Comparison of ENCODE assay signal across 9 mouse cellular contexts in genomic region chr1:172482518-172483360, GRCm38 (mm10). TPM values are rescaled to one million over a fixed set of nuclear protein-coding genes. Genes with fewer than 3 reads are reported as not detected.
DNase-seq lines count a peak whose midpoint lies in the region; ATAC-seq lines count a peak whose summit lies in the region.
"Had no signal": no experiment of that assay in that cellular context is flagged by ENCODE, and none has a peak within 500 bp of the region (broad histone marks: within the 10 kb centered on the region; RNA-seq: fewer than 3 reads in every experiment).

No protein-coding gene starts in this region.

- H3K9ac ChIP-seq in intestine, embryonic 16.5 days (ENCODE audit: low read depth, low read length) = peak overlapping the region; percentile 70

- peak overlapping the region; percentile 73 for H3K4me2 ChIP-seq in intestine, embryonic 16.5 days (ENCODE audit: low read depth, low read length)

- peak; percentile 25 to 34 for DNase-seq in cerebellum, postnatal 10 days
- DNase-seq in cerebellum, adult 11-12 months = no peak
- peak; percentile 40 for DNase-seq in embryonic facial prominence, embryonic 10.5 days (ENCODE audit: low spot score)
- peak; percentile 36 for DNase-seq in midbrain, embryonic 10.5 days (ENCODE audit: low spot score)
- DNase-seq in frontal cortex, adult 2 months (ENCODE audit: extremely low spot score in 1 of 2, low spot score in 1 of 2) = no peak
- DNase-seq in frontal cortex, postnatal 25 days (ENCODE audit: low spot score in 2 of 2) = no peak

- H3K4me3 ChIP-seq in embryonic facial prominence, embryonic 10.5 days = peak overlapping the region; percentile 71
- H3K4me3 ChIP-seq in intestine, embryonic 16.5 days (ENCODE audit: low read length) = peak overlapping the region; percentile 63
- H3K4me3 ChIP-seq in midbrain, embryonic 10.5 days = peak overlapping the region; percentile 79

- peak; percentile 51 for ATAC-seq in intestine, embryonic 16.5 days
- no peak for ATAC-seq in CD4-positive, CD25-positive, alpha-beta regulatory T cell, adult 4 months

- H3K27me3 ChIP-seq in embryonic facial prominence, embryonic 10.5 days (replicated peaks; ENCODE audit: low read depth, poor library complexity, severe bottlenecking) = peaks cover 12% of the 10 kb centered on the region
- H3K27me3 ChIP-seq in intestine, embryonic 16.5 days (replicated peaks; ENCODE audit: control insufficient read depth, insufficient read depth, low read length) = no peaks in the 10 kb centered on the region
- peaks cover 23% of the 10 kb centered on the region for H3K27me3 ChIP-seq in midbrain, embryonic 10.5 days (ENCODE audit: low read depth, poor library complexity, severe bottlenecking)

- H3K9me3 ChIP-seq in embryonic facial prominence, embryonic 10.5 days = no peaks in the 10 kb centered on the region
- no peaks in the 10 kb centered on the region for H3K9me3 ChIP-seq in intestine, embryonic 16.5 days (ENCODE audit: control insufficient read depth, low read length)
- no peaks in the 10 kb centered on the region for H3K9me3 ChIP-seq in midbrain, embryonic 10.5 days (replicated peaks)

- peak overlapping the region; percentile 91 for H3K27ac ChIP-seq in embryonic facial prominence, embryonic 10.5 days (replicated peaks)
- H3K27ac ChIP-seq in intestine, embryonic 16.5 days (ENCODE audit: low read length) = peak overlapping the region; percentile 84
- H3K27ac ChIP-seq in midbrain, embryonic 10.5 days (replicated peaks) = peak overlapping the region; percentile 93

- peaks cover 64% of the 10 kb centered on the region for H3K4me1 ChIP-seq in embryonic facial prominence, embryonic 10.5 days
- H3K4me1 ChIP-seq in intestine, embryonic 16.5 days (ENCODE audit: control insufficient read depth, insufficient read depth, low read length) = peaks cover 37% of the 10 kb centered on the region
- H3K4me1 ChIP-seq in midbrain, embryonic 10.5 days = peaks cover 63% of the 10 kb centered on the region

- peaks cover 37% of the 10 kb centered on the region for H3K36me3 ChIP-seq in embryonic facial prominence, embryonic 10.5 days (replicated peaks)
- H3K36me3 ChIP-seq in intestine, embryonic 16.5 days (ENCODE audit: control insufficient read depth, insufficient read depth, low read length) = no peaks in the 10 kb centered on the region
- H3K36me3 ChIP-seq in midbrain, embryonic 10.5 days = peaks cover 26% of the 10 kb centered on the region

- under 1% methylated on average over 12 of the region's 12 CpGs for WGBS in embryonic facial prominence, embryonic 10.5 days
- 6% methylated on average over 12 of the region's 12 CpGs for WGBS in intestine, embryonic 16.5 days
- WGBS in midbrain, embryonic 10.5 days = under 1% methylated on average over 12 of the region's 12 CpGs

RNA-seq across cellular contexts. Expression of gene Igsf9, which starts 1.2 kb away (rescaled TPM):
- polyA plus RNA-seq in embryonic facial prominence, embryonic 10.5 days (2016; fragmentation: Nextera tagmentation; extraction: Ambion mirVana) = 92.8 and 95.9 TPM in 2 replicates
- 109 and 110 TPM in 2 replicates for polyA plus RNA-seq in intestine, embryonic 16.5 days (2015; fragmentation: Nextera tagmentation; extraction: Ambion mirVana)
- 76.2 and 95.8 TPM in 2 replicates for polyA plus RNA-seq in midbrain, embryonic 10.5 days (2016; fragmentation: Nextera tagmentation; extraction: Ambion mirVana)
- 1 to 10 TPM in 1 of 2 experiments, not detected in 1; 1.1 TPM for polyA plus RNA-seq in CD4-positive, CD25-positive, alpha-beta regulatory T cell, adult 4 months (2017; shearing (Covaris generic))
- polyA plus RNA-seq in frontal cortex, adult 2 months (2012; rRNA removed) = 13.3 and 16.3 TPM in 2 replicates
- polyA plus RNA-seq: erythroblast, embryonic 14.5 days had no signal

RNA-seq across cellular contexts. Expression of gene Slamf9, which starts 7.6 kb away (rescaled TPM):
- polyA plus RNA-seq in embryonic facial prominence, embryonic 10.5 days (2016; fragmentation: Nextera tagmentation; extraction: Ambion mirVana) = not detected in 2 replicates
- polyA plus RNA-seq in intestine, embryonic 16.5 days (2015; fragmentation: Nextera tagmentation; extraction: Ambion mirVana) = 1.6 and 2.3 TPM in 2 replicates
- 0.09 and 0.16 TPM in 2 replicates for polyA plus RNA-seq in midbrain, embryonic 10.5 days (2016; fragmentation: Nextera tagmentation; extraction: Ambion mirVana)
- polyA plus RNA-seq in CD4-positive, CD25-positive, alpha-beta regulatory T cell, adult 4 months (2017; shearing (Covaris generic)) = not detected
- polyA plus RNA-seq in frontal cortex, adult 2 months (2012; rRNA removed) = 1.1 and 1.8 TPM in 2 replicates
- polyA plus RNA-seq: erythroblast, embryonic 14.5 days had no signal

RNA-seq across cellular contexts. Expression of gene Tagln2, which starts 17.1 kb away (rescaled TPM):
- polyA plus RNA-seq in embryonic facial prominence, embryonic 10.5 days (2016; fragmentation: Nextera tagmentation; extraction: Ambion mirVana) = 75.1 and 82.5 TPM in 2 replicates
- polyA plus RNA-seq in intestine, embryonic 16.5 days (2015; fragmentation: Nextera tagmentation; extraction: Ambion mirVana) = 469 and 470 TPM in 2 replicates
- polyA plus RNA-seq in midbrain, embryonic 10.5 days (2016; fragmentation: Nextera tagmentation; extraction: Ambion mirVana) = 70.8 and 79.2 TPM in 2 replicates
- polyA plus RNA-seq in CD4-positive, CD25-positive, alpha-beta regulatory T cell, adult 4 months (2017; shearing (Covaris generic)) = 100 to 1,000 TPM; 226 to 278 TPM
- polyA plus RNA-seq in frontal cortex, adult 2 months (2012; rRNA removed) = 19.1 and 19.9 TPM in 2 replicates

RNA-seq across cellular contexts. Expression of gene Cfap45, which starts 37.9 kb away (rescaled TPM):
- polyA plus RNA-seq in embryonic facial prominence, embryonic 10.5 days (2016; fragmentation: Nextera tagmentation; extraction: Ambion mirVana) = 1.3 TPM in 2 replicates
- 1.1 and 1.3 TPM in 2 replicates for polyA plus RNA-seq in intestine, embryonic 16.5 days (2015; fragmentation: Nextera tagmentation; extraction: Ambion mirVana)
- 1.0 and 1.7 TPM in 2 replicates for polyA plus RNA-seq in midbrain, embryonic 10.5 days (2016; fragmentation: Nextera tagmentation; extraction: Ambion mirVana)
- polyA plus RNA-seq in CD4-positive, CD25-positive, alpha-beta regulatory T cell, adult 4 months (2017; shearing (Covaris generic)) = under 1 TPM in 1 of 2 experiments, not detected in 1; 0.69 TPM
- 3.4 and 4.5 TPM in 2 replicates for polyA plus RNA-seq in frontal cortex, adult 2 months (2012; rRNA removed)

Comparison
In these comparisons a context has a peak if more than half of its experiments do, and no peak if none do; other contexts are left out.
1. DNase-seq: peak in cerebellum, postnatal 10 days (2 of 2), embryonic facial prominence, embryonic 10.5 days (single experiment) and midbrain, embryonic 10.5 days (single experiment); none in cerebellum, adult 11-12 months (single experiment), frontal cortex, adult 2 months (0 of 2) and frontal cortex, postnatal 25 days (0 of 2).
2. Peak in every context shown above with its lines, with median percentiles within 50 percentile points of each other: H3K27ac ChIP-seq and H3K4me3 ChIP-seq.